Mouse (Mus musculus) mouse embryonic stem cell (cell line): ENCODE measurements around the gene Gbf1.

Experiments
- in situ Hi-C, 2 experiments: fragments of 300-500 bp; cut with MboI; formaldehyde crosslinking; loops; 1 replicate in 1 of 2; 3 replicates in 1 of 2; pipeline ENCODE4 v1.14.3; 2019 to 2020; ENCODE audit warnings: low sequenced_read_pairs in 2 of 2, low pct_unique_long_range_greater_than_20kb in 1 of 2, mixed read lengths in 1 of 2; ENCODE audit not compliant: unreplicated experiment in 1 of 2

Gene Gbf1

DNA sequence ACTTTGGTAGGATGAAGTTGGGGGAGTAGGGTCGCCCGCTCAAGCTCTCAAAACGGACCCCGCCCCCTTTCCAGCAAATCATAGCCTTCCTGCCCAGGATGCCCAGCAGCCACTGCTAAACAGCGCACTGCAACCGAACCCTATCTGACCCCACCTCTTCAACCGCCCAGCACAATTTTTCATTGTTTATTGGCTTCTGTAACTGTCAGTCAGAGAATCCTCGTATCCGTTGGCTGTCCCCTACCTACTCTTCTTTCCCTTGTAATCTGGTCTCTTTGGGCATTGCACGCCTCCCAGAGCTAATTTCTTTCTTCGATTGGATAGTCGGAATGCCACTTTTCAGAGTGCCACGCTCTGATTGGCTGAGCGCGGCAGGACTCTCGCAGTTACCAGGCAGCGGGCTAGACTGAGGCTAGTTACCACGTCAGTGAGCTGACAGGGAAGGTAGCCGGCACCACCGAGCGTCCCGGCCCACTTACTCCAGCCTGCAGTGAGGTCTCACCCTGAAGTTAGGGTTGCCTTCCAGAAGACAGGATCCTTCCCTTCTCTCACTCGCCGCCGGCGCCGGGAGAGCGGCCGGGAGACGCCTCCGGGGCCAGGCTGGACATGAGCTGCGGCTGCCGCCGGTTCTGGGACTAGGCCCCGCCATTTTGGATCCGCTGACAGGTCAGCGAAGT lies at the start of gene Gbf1:
Gbf1 (plus strand) TSS at position 383 of the 677 bp plus-strand sequence.
- in situ Hi-C loops: no loop called here

DNA sequence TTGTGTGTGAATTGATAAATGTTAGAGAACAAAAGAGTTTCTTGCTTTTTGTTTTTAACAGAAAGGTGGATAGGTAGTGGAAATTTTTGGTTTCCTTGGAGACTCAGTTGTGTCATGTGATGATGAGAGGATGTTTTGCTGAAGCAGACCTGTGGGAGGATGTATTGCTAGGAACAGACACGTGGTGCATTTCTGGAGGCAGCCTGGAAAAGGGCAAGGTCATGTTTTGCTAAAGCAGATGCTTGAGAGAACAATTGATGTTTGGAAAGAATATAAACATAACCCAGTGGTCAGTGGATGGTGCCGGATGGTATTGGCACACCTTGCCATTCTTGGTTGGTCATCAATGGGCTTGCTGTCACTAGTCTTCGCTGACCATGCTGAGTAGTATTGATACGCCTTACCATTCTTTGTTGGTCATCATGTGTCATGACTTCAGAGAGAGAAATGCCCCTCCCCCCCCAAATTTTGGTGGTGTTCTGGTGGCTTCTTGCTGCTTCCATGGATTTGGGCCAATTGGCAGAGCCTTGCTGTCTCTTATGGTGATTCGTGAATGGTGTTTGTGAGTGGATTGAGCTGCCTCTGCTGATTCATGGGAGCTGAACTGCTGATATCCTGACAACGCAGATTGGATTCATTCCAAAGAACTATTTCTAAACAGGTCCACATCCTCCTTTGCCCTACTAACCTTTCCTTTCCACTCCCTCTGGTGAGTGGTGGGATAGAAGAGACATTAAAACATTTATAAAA lies 48.7 kb upstream of the Gbf1 start:
- in situ Hi-C loops: no loop called here

DNA sequence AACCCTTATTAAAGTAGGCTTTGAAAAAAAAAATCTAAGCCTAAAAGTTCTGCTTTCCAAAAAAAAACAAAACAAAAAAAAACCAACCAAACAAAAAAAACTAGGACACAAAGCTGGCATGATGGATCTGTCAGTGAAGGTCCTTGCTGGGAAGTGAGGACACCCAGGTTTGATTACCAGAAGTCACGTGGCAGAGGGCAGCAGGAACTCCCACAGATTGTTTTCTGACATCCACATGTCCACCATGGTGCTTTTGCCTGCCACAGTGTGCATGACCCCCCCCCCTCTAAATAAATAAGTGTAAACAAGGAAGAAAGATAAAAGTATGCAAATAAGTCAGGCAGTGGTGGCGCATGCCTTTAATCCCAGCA lies 48.1 kb upstream of the Gbf1 start:
- in situ Hi-C loops: no loop called here

- in situ Hi-C loops: no loop called here
Measured at GRCm38 (mm10) chr19:46110214-46110613, 42.1 kb upstream of the Gbf1 start.

GRCm38 (mm10) chr19:46110781-46111180 lies 41.5 kb upstream of the Gbf1 start:
- in situ Hi-C loops: no loop called here

DNA sequence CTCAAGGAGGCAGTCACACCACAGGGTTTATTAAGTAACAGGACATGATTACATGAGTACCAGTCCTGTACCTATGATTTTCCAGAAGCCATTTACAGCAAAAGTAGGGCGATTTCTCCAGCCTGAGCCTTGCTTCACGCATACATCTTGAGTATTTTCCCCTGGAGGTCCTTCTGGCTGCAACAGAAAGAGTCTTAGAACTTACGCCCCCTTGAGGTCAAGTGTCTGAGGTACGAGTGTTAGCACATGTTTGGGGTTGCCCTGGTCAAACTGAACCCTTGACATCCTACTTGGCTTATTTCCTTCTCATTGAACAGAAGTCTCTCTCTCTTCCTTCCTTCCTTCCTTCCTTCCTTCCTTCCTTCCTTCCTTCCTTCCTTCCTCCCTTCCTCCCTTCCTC lies 37.7 kb upstream of the Gbf1 start:
- in situ Hi-C loops: no loop called here

- in situ Hi-C loops: no loop called here
Measured at GRCm38 (mm10) chr19:46119458-46119857, 32.9 kb upstream of the Gbf1 start.

- in situ Hi-C loops: no loop called here
Measured at GRCm38 (mm10) chr19:46120872-46121271, 31.4 kb upstream of the Gbf1 start.

DNA sequence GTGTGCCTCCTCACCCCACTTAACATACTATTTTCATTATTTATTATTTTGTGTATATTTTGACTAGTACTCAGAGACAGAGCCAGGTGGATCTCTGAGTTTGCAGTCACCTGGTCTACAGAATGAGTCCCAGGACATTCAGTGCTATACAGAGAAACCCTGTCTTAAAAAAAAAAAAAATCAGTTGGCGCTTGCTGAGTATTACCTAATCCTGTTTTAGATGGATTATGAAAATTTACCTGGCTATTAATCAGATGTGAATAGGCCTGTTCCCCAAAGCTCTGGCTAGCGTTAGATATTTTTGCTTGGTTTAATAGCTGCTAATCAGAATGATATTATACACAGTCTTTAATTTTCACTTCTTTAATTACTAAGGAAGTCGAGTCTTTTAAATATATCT lies 28.4 kb upstream of the Gbf1 start:
- in situ Hi-C loops: no loop called here

DNA sequence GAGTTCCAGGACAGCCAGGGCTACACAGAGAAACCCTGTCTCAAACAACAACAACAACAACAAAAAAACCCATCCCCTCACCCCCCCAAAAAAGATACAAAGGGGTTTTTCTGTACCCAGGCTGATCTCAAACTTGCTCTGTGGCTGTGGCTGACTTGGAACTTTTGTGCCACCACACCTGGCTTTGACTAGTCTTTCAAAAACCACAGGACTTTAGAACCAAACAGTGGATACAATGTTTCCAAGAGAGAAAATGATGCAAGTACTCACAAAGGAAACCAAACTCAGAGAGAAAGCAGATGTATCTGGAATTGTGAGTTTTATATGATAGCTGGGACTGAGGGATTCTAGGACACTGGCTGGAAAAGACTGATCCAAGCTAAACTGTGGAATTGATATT lies 27.7 kb upstream of the Gbf1 start:
- in situ Hi-C loops: no loop called here

DNA sequence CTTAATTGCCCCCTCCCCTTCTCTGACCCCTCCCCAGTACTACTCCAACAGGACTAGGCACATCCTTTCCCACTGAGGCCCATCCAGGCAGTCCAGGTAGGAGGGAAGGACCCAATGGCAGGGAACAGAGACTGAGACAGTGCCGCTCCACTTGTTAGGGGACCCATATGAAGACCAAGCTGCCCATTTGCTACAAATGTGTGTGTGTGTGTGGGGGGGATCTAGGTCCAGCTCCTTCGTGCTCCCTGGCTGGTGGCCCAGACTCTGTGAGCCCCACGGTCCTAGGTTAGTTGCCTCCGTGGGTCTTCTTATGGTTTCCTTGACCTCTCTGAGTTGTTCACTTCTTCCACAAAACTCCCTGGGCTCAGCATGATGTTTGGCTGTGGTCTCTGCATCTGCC lies 26.0 kb upstream of the Gbf1 start:
- in situ Hi-C loops: no loop called here

DNA sequence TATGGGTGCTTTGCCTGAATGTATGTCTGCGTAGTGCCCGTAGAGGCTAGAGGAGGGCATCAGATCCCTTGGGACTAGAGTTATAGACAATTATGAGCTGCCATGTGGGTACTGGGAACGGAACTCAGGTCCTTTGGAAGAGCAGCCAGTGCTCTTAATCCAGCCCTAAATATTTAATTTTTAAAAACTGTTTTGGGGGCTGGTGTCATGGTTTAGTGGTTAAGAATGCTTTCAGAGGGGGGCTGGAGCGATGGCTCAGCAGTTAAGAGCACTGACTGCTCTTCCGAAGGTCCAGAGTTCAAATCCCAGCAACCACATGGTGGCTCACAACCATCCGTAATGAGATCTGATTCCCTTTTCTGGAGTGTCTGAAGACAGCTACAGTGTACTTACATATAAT lies 22.6 kb upstream of the Gbf1 start:
- in situ Hi-C loops: loop anchor here in 1 of 2 experiments (10.0 kb wide), 2 partner anchors 125 to 175 kb away; partner anchors contain the start of gene Nfkb2

- in situ Hi-C loops: loop anchor here in 1 of 2 experiments (10.0 kb wide), 2 partner anchors 124 to 174 kb away; partner anchors contain the start of gene Nfkb2
Measured at GRCm38 (mm10) chr19:46131283-46131682, 21.0 kb upstream of the Gbf1 start.

DNA sequence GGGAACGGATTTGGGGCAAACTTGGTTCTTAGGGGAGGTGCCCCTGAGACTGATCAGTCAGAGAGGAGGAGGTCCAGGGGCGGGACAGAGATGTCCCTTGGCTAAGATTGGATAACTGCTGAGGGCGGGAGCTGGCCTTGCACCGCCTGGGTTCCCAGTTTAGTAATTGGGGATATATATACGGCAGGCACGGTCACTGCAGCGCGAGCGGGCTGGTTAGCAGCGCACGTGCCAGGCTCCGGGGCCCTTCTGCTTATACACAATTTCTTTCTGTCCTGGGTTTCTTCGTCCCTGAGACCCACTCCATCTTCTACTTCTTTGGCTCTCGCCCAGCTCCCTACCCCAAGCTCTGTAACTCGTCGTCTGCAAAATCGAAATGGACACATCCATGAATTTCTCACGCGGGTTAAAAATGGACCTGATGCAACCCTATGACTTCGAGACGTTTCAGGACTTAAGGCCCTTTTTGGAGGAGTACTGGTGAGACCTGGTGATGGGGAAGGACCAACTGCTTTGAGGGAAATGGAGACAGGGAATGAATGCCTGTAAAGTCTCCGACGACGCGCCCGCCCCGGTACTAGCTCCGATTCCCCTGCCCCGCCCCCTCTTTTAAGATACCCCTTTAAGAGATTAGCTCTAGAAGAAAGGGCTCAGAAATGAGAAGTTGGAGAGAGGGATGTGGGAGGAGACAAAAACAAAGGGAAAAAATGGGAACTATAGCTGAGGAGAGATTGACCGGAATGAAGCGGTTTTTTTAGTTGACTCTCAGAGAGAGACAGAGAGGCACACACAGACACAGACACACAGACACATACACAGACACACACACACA lies 20.4 kb upstream of the Gbf1 start, which contains the start of gene Elovl3:
Elovl3 (plus strand) TSS at position 204 of the 832 bp plus-strand sequence.
- in situ Hi-C loops: loop anchor here in 1 of 2 experiments (10.0 kb wide), 2 partner anchors 123 to 173 kb away; partner anchors contain the start of gene Nfkb2

GRCm38 (mm10) chr19:46132577-46132976 lies 19.7 kb upstream of the Gbf1 start:
- in situ Hi-C loops: loop anchor here in 1 of 2 experiments (10.0 kb wide), 2 partner anchors 122 to 172 kb away; partner anchors contain the start of gene Nfkb2

GRCm38 (mm10) chr19:46135297-46135696 lies 17.0 kb upstream of the Gbf1 start:
- in situ Hi-C loops: loop anchor here in 1 of 2 experiments (10.0 kb wide), 2 partner anchors 120 to 170 kb away; partner anchors contain the start of gene Nfkb2

- in situ Hi-C loops: loop anchor here in 1 of 2 experiments (10.0 kb wide), 2 partner anchors 119 to 169 kb away; partner anchors contain the start of gene Nfkb2
Measured at GRCm38 (mm10) chr19:46135789-46136638, 16.3 kb upstream of the Gbf1 start.
